8 mouse cellular contexts compared by ENCODE assay signal in genomic region chr12:54861991-54862605, GRCm38 (mm10). TPM values are rescaled to one million over a fixed set of nuclear protein-coding genes. Genes with fewer than 3 reads are reported as not detected.
A peak's percentile ranks its signal among the peaks of the same experiment; 100 is the strongest.
DNase-seq lines count a peak whose midpoint lies in the region; ATAC-seq and TF ChIP-seq lines count a peak whose summit lies in the region.

No protein-coding gene starts in this region.

- ATAC-seq in embryonic facial prominence, embryonic 11.5 days (replicated peaks; ENCODE audit: insufficient number of reproducible peaks, low FRiP score, low TSS enrichment, low read depth) = no peak; the same call in none of the 2 replicates
- ATAC-seq in heart, embryonic 11.5 days (replicated peaks; ENCODE audit: insufficient number of reproducible peaks, low FRiP score, low TSS enrichment) = no peak
- ATAC-seq in liver, postnatal 0 days = no peak
- ATAC-seq in neural tube, embryonic 14.5 days (ENCODE audit: low read depth) = no peak

- no peak for TF ChIP-seq CTCF in liver, postnatal 0 days (IDR thresholded peaks at IDR 0.05; ENCODE audit: low read depth)

- H3K4me1 ChIP-seq in embryonic facial prominence, embryonic 11.5 days (ENCODE audit: control insufficient read depth, insufficient read depth, low read length) = no peaks in the 10 kb centered on the region
- peaks cover 11% of the 10 kb centered on the region for H3K4me1 ChIP-seq in heart, embryonic 11.5 days (ENCODE audit: control insufficient read depth, insufficient read depth, low read length)
- H3K4me1 ChIP-seq in liver, postnatal 0 days (ENCODE audit: insufficient read depth) = peaks cover 7% of the 10 kb centered on the region; the same call in 1 of the 2 replicates
- peaks cover 12% of the 10 kb centered on the region; the same call in 1 of the 2 replicates for H3K4me1 ChIP-seq in neural tube, embryonic 14.5 days (ENCODE audit: control insufficient read depth, insufficient read depth, low read length)

- peak overlapping the region; percentile 98 for H3K27ac ChIP-seq in embryonic facial prominence, embryonic 11.5 days (replicated peaks; ENCODE audit: low read depth, low read length)
- H3K27ac ChIP-seq in heart, embryonic 11.5 days (ENCODE audit: low read depth, low read length) = peak overlapping the region; percentile 100
- H3K27ac ChIP-seq in liver, postnatal 0 days (ENCODE audit: low read depth) = peak overlapping the region; percentile 98
- peak overlapping the region; percentile 97 for H3K27ac ChIP-seq in neural tube, embryonic 14.5 days (ENCODE audit: low read depth, low read length)

- DNase-seq in ES-CJ7 (ENCODE audit: low read depth, low spot score) = peak; percentile 40
- peak; percentile 13 for DNase-seq in WW6 (ENCODE audit: low read depth, low spot score)
- peak; percentile 71 for DNase-seq in embryonic facial prominence, embryonic 11.5 days (ENCODE audit: low spot score)
- peak; percentile 50 for DNase-seq in kidney, postnatal 10 days
- DNase-seq in liver, postnatal 0 days = peak; percentile 30
- no peak for DNase-seq in yolk sac, embryonic 10.5 days (ENCODE audit: low spot score)

- peak overlapping the region; percentile 59 for H3K4me2 ChIP-seq in embryonic facial prominence, embryonic 11.5 days (ENCODE audit: low read depth, low read length)
- H3K4me2 ChIP-seq in heart, embryonic 11.5 days = peak overlapping the region; percentile 81
- H3K4me2 ChIP-seq in liver, postnatal 0 days (ENCODE audit: low read depth, low read length) = peak overlapping the region; percentile 72
- H3K4me2 ChIP-seq in neural tube, embryonic 14.5 days (ENCODE audit: low read depth, low read length) = peak overlapping the region; percentile 77

- under 1% methylated on average over 36 of the region's 36 CpGs for WGBS in embryonic facial prominence, embryonic 11.5 days
- WGBS in heart, embryonic 11.5 days (ENCODE audit: insufficient replicate concordance) = under 1% methylated on average over 36 of the region's 36 CpGs
- 1% methylated on average over 36 of the region's 36 CpGs for WGBS in liver, postnatal 0 days (ENCODE audit: insufficient replicate concordance)
- WGBS in neural tube, embryonic 14.5 days = 1% methylated on average over 31 of the region's 36 CpGs

- peak overlapping the region; percentile 96 for H3K4me3 ChIP-seq in embryonic facial prominence, embryonic 11.5 days (ENCODE audit: low read depth, low read length)
- H3K4me3 ChIP-seq in heart, embryonic 11.5 days (ENCODE audit: low read depth, low read length) = peak overlapping the region; percentile 95
- H3K4me3 ChIP-seq in liver, postnatal 0 days (ENCODE audit: low read depth, low read length) = peak overlapping the region; percentile 89
- H3K4me3 ChIP-seq in neural tube, embryonic 14.5 days (ENCODE audit: low read depth, low read length) = peak overlapping the region; percentile 69

- no peaks in the 10 kb centered on the region for H3K27me3 ChIP-seq in embryonic facial prominence, embryonic 11.5 days (ENCODE audit: control insufficient read depth, insufficient read depth, low read length)
- H3K27me3 ChIP-seq in heart, embryonic 11.5 days (ENCODE audit: control insufficient read depth, insufficient read depth, low read length) = no peaks in the 10 kb centered on the region
- H3K27me3 ChIP-seq in liver, postnatal 0 days (ENCODE audit: insufficient read depth, low read length) = no peaks in the 10 kb centered on the region
- H3K27me3 ChIP-seq in neural tube, embryonic 14.5 days (ENCODE audit: control insufficient read depth, insufficient read depth, low read length) = no peaks in the 10 kb centered on the region

- H3K9me3 ChIP-seq in embryonic facial prominence, embryonic 11.5 days (replicated peaks; ENCODE audit: control insufficient read depth, low read length) = no peaks in the 10 kb centered on the region
- no peaks in the 10 kb centered on the region for H3K9me3 ChIP-seq in heart, embryonic 11.5 days (replicated peaks; ENCODE audit: control insufficient read depth, low read length)
- no peaks in the 10 kb centered on the region for H3K9me3 ChIP-seq in liver, postnatal 0 days (ENCODE audit: low read length)
- H3K9me3 ChIP-seq in neural tube, embryonic 14.5 days (ENCODE audit: control insufficient read depth, low read length) = no peaks in the 10 kb centered on the region

- H3K9ac ChIP-seq in embryonic facial prominence, embryonic 11.5 days (replicated peaks; ENCODE audit: low read length) = peak overlapping the region; percentile 99
- H3K9ac ChIP-seq in heart, embryonic 11.5 days (ENCODE audit: low read depth, low read length) = peak overlapping the region; percentile 100
- peak overlapping the region; percentile 98 for H3K9ac ChIP-seq in liver, postnatal 0 days (replicated peaks)
- H3K9ac ChIP-seq in neural tube, embryonic 14.5 days (replicated peaks; ENCODE audit: low read depth, low read length) = peak overlapping the region; percentile 99

- no peak for TF ChIP-seq EP300 in liver, postnatal 0 days (IDR thresholded peaks at IDR 0.05; ENCODE audit: low read depth)

- no peaks in the 10 kb centered on the region for H3K36me3 ChIP-seq in embryonic facial prominence, embryonic 11.5 days (replicated peaks; ENCODE audit: control insufficient read depth, insufficient read depth, low read depth, low read length)
- H3K36me3 ChIP-seq in heart, embryonic 11.5 days (ENCODE audit: control insufficient read depth, insufficient read depth, low read length) = peaks cover 8% of the 10 kb centered on the region
- H3K36me3 ChIP-seq in liver, postnatal 0 days (replicated peaks; ENCODE audit: insufficient read depth, low read length) = peaks cover 19% of the 10 kb centered on the region
- no peaks in the 10 kb centered on the region; the same call in 1 of the 2 replicates for H3K36me3 ChIP-seq in neural tube, embryonic 14.5 days (ENCODE audit: control insufficient read depth, insufficient read depth, low read length)

RNA-seq across cellular contexts. Expression of gene Cfl2, which starts 0.6 kb away (rescaled TPM):
- polyA plus RNA-seq in embryonic facial prominence, embryonic 11.5 days (2014; fragmentation: Nextera tagmentation; extraction: Ambion mirVana) = 211 and 222 TPM in 2 replicates
- 421 and 474 TPM in 2 replicates for polyA plus RNA-seq in heart, embryonic 11.5 days (2014; fragmentation: Nextera tagmentation; extraction: Ambion mirVana)
- 51.8 and 57.1 TPM in 2 replicates for polyA plus RNA-seq in liver, postnatal 0 days (2015; fragmentation: Nextera tagmentation; extraction: Ambion mirVana)
- polyA plus RNA-seq in neural tube, embryonic 14.5 days (2014; fragmentation: Nextera tagmentation; extraction: Ambion mirVana) = 353 and 356 TPM in 2 replicates
